Mouse (Mus musculus) olfactory bulb, adult 2 months (tissue): ENCODE results near the gene Fam78a.

Experiments used
- CTCF ChIP-seq: fragments of 200-500 bp; IDR thresholded peaks from 2 replicates; pipeline ENCODE4 v1.5.1; 2012; ENCODE audit warnings: low read depth, mild to moderate bottlenecking, low read length, moderate library complexity; ENCODE audit not compliant: insufficient read depth
- POLR2A ChIP-seq: fragments of 200-500 bp; IDR thresholded peaks from 2 replicates; pipeline ENCODE4 v1.6.1; 2012; ENCODE audit warnings: mild to moderate bottlenecking, low read depth, low read length, moderate library complexity; ENCODE audit not compliant: insufficient read depth

DNA sequence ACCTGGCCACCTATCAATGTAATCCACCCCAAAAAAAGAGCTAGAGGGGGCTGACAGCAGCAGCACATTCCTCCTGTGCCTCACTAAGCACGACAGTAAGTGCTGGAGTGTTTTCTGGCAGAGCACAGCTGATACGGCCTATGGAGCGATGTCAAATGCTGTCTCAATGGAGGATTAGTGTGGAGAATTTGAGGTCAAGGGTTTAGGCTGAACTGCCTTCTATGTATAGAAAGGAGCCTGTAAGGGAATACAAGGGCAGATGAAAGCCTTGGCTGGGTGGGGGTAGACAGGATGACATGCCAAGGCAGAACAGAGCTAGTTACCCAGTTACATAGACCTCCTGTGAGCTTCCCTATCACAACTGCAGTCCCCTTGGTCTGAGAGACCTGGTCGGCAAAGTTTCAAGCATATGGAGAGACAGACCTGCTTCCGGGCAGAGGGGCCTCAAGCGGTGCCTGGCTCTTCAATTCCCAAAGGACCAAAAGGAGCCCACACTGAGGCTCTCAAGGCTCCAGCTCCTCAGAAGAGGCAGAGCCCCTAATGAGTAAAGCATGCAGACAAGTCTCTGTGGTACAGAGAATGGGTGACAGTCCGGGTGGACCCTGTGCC, 29.2 kb downstream of the Fam78a start:
- no peak for TF ChIP-seq CTCF
- TF ChIP-seq POLR2A: no peak
